In the genomic region with DNA sequence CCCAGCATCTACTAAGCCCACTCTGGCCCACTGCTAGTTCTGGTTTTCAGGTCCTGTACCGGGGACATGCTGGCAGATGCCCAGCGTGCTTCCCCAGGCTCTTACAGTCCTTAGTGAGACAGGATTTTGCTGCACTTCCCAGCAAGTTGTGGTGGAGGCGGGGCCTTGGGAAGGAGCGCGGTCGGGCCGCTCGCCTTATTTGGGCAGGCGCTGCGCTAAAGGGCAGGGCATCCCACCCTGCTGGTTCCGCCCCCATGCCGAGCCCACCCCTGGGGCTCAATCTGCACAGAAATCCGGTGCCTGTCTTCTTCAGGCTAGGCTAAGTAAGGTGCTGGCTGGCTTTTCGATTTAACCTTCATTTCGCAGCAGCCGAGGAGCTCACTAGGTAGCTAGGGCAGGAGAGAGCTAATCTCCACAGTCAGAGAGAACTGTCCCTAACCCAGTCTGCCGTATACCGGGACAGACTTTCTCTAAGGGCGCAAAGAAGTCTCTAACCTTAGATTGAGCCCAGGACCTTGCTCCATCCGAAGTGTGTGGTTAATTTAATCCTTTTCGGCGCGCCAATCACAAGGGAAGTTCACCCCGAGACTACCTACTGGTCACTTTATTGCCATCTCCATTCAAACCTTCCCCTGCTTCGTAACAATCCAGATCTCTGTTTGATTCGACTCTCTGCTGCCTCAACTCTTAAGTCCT, we compare ENCODE assay signal across 8 mouse cellular contexts. TPM values are rescaled to one million over a fixed set of nuclear protein-coding genes. Genes with fewer than 3 reads are reported as not detected.
A peak's percentile ranks its signal among the peaks of the same experiment; 100 is the strongest.
DNase-seq lines count a peak whose midpoint lies in the region; ATAC-seq lines count a peak whose summit lies in the region.

No protein-coding gene starts in this region.

- intact Hi-C loops in left cerebral cortex, postnatal 4 days (cut with DNase I) = no loop called here
- intact Hi-C loops in left cerebral cortex, postnatal 25 days (cut with DNase I) = loop anchor here (10.0 kb wide), 1 partner anchor 311 kb away; a partner anchor contains a TSS
- intact Hi-C loops in left cerebral cortex, postnatal 36 days (cut with DNase I) = loop anchor here (5.0 kb wide), 1 partner anchor 48 kb away; no protein-coding TSS in a partner anchor

- no peaks in the 10 kb centered on the region for H3K27me3 ChIP-seq in embryonic facial prominence, embryonic 13.5 days
- H3K27me3 ChIP-seq in heart, embryonic 14.5 days (ENCODE audit: control insufficient read depth, insufficient read depth, low read length) = no peaks in the 10 kb centered on the region
- H3K27me3 ChIP-seq in kidney, embryonic 16.5 days (ENCODE audit: insufficient read depth, low read length) = no peaks in the 10 kb centered on the region

- peak overlapping the region; percentile 69 for H3K4me2 ChIP-seq in embryonic facial prominence, embryonic 13.5 days
- H3K4me2 ChIP-seq in heart, embryonic 14.5 days (ENCODE audit: low read length) = peak overlapping the region; percentile 75
- H3K4me2 ChIP-seq in kidney, embryonic 16.5 days (replicated peaks; ENCODE audit: low read depth, low read length) = peak overlapping the region; percentile 61

- peak; percentile 22 for DNase-seq in left cerebral cortex, postnatal 4 days
- DNase-seq in left cerebral cortex, postnatal 25 days (ENCODE audit: low spot score in 2 of 2) = no peak
- peak; percentile 90 to 92 for DNase-seq in lung, postnatal 4 days
- DNase-seq in skeletal muscle tissue, adult 2 months (ENCODE audit: low read depth, low spot score) = peak; percentile 56
- no peak for DNase-seq in left cerebral cortex, postnatal 36 days (ENCODE audit: low spot score in 2 of 2)

- no peaks in the 10 kb centered on the region for H3K9me3 ChIP-seq in embryonic facial prominence, embryonic 13.5 days
- no peaks in the 10 kb centered on the region for H3K9me3 ChIP-seq in heart, embryonic 14.5 days (ENCODE audit: control insufficient read depth, low read length)
- H3K9me3 ChIP-seq in kidney, embryonic 16.5 days (ENCODE audit: low read length) = no peaks in the 10 kb centered on the region

- H3K4me3 ChIP-seq in embryonic facial prominence, embryonic 13.5 days = peak overlapping the region; percentile 41
- H3K4me3 ChIP-seq in heart, embryonic 14.5 days (ENCODE audit: control insufficient read depth in 1 of 2, insufficient read depth in 1 of 2, low read depth in 1 of 2, low read length in 2 of 2) = peak overlapping the region; percentile 38 to 40
- H3K4me3 ChIP-seq in kidney, embryonic 16.5 days (ENCODE audit: low read length) = peak overlapping the region; percentile 37

- H3K9ac ChIP-seq in embryonic facial prominence, embryonic 13.5 days = peak overlapping the region; percentile 65
- peak overlapping the region; percentile 72 for H3K9ac ChIP-seq in heart, embryonic 14.5 days (ENCODE audit: low read length)
- peak overlapping the region; percentile 71 for H3K9ac ChIP-seq in kidney, embryonic 16.5 days (replicated peaks; ENCODE audit: low read length)

- H3K27ac ChIP-seq in embryonic facial prominence, embryonic 13.5 days = peak overlapping the region; percentile 78
- peak overlapping the region; percentile 72 to 81 for H3K27ac ChIP-seq in heart, embryonic 14.5 days (replicated peaks in 1 of 2; ENCODE audit: control insufficient read depth in 1 of 2, insufficient read depth in 1 of 2, low read depth in 2 of 2, low read length in 2 of 2)
- H3K27ac ChIP-seq in kidney, embryonic 16.5 days (ENCODE audit: low read length) = peak overlapping the region; percentile 84

- 3% methylated on average over 26 of the region's 26 CpGs for WGBS in embryonic facial prominence, embryonic 13.5 days
- 6% methylated on average over 26 of the region's 26 CpGs for WGBS in heart, embryonic 14.5 days
- 7% methylated on average over 26 of the region's 26 CpGs for whole genome bisulfite sequencing in kidney, embryonic 16.5 days

- H3K36me3 ChIP-seq in embryonic facial prominence, embryonic 13.5 days = no peaks in the 10 kb centered on the region
- H3K36me3 ChIP-seq in heart, embryonic 14.5 days (ENCODE audit: control insufficient read depth, insufficient read depth, low read length) = no peaks in the 10 kb centered on the region
- no peaks in the 10 kb centered on the region for H3K36me3 ChIP-seq in kidney, embryonic 16.5 days (ENCODE audit: insufficient read depth, low read length)

- peak; percentile 68 for ATAC-seq in embryonic facial prominence, embryonic 13.5 days (ENCODE audit: insufficient number of reproducible peaks, insufficient read depth, low FRiP score, low TSS enrichment, low read depth)
- peak; percentile 78 for ATAC-seq in heart, embryonic 14.5 days (ENCODE audit: insufficient number of reproducible peaks, insufficient read depth, low FRiP score, low read depth)
- ATAC-seq in kidney, embryonic 16.5 days (ENCODE audit: low FRiP score, low TSS enrichment) = peak; percentile 90

- H3K4me1 ChIP-seq in embryonic facial prominence, embryonic 13.5 days = peaks cover 32% of the 10 kb centered on the region
- peaks cover 20 to 26% of the 10 kb centered on the region in 2 experiments for H3K4me1 ChIP-seq in heart, embryonic 14.5 days (ENCODE audit: control insufficient read depth in 2 of 2, insufficient read depth in 2 of 2, low read length in 2 of 2)
- H3K4me1 ChIP-seq in kidney, embryonic 16.5 days (ENCODE audit: insufficient read depth, low read length) = peaks cover 55% of the 10 kb centered on the region

RNA-seq across cellular contexts. Expression of a gene that starts 23.4 kb away (rescaled TPM):
- total RNA-seq in left cerebral cortex, postnatal 4 days (2021) = 10 to 100 TPM; 91.0 to 92.4 TPM
- total RNA-seq in left cerebral cortex, postnatal 25 days (2021) = 100 to 1,000 TPM; 132 to 135 TPM
- polyA plus RNA-seq in embryonic facial prominence, embryonic 13.5 days (2015; fragmentation: Nextera tagmentation; extraction: Ambion mirVana) = 236 and 244 TPM in 2 replicates
- 304 and 310 TPM in 2 replicates for polyA plus RNA-seq in heart, embryonic 14.5 days (2014; fragmentation: Nextera tagmentation; extraction: Ambion mirVana)
- polyA plus RNA-seq in kidney, embryonic 16.5 days (2015; fragmentation: Nextera tagmentation; extraction: Ambion mirVana) = 275 and 307 TPM in 2 replicates
- total RNA-seq in left cerebral cortex, postnatal 36 days (2021) = 100 to 1,000 TPM; 125 to 150 TPM

RNA-seq across cellular contexts. Expression of a gene that starts 51.1 kb away (rescaled TPM):
- 10 to 100 TPM; 19.1 to 20.3 TPM for total RNA-seq in left cerebral cortex, postnatal 4 days (2021)
- total RNA-seq in left cerebral cortex, postnatal 25 days (2021) = 10 to 100 TPM; 11.8 to 12.0 TPM
- polyA plus RNA-seq in embryonic facial prominence, embryonic 13.5 days (2015; fragmentation: Nextera tagmentation; extraction: Ambion mirVana) = 7.7 and 7.9 TPM in 2 replicates
- polyA plus RNA-seq in heart, embryonic 14.5 days (2014; fragmentation: Nextera tagmentation; extraction: Ambion mirVana) = 0.55 TPM in 2 replicates
- 4.9 and 5.2 TPM in 2 replicates for polyA plus RNA-seq in kidney, embryonic 16.5 days (2015; fragmentation: Nextera tagmentation; extraction: Ambion mirVana)
- total RNA-seq in left cerebral cortex, postnatal 36 days (2021) = 10 to 100 TPM; 11.9 to 12.3 TPM

Comparison
In these comparisons a context has a peak if more than half of its experiments do, and no peak if none do; other contexts are left out.
1. DNase-seq: peak in left cerebral cortex, postnatal 4 days (single experiment), lung, postnatal 4 days (2 of 2) and skeletal muscle tissue, adult 2 months (single experiment); none in left cerebral cortex, postnatal 25 days (0 of 2) and left cerebral cortex, postnatal 36 days (0 of 2).
2. Peak in every context shown above with its lines, with median percentiles within 50 percentile points of each other: ATAC-seq, H3K27ac ChIP-seq, H3K4me2 ChIP-seq, H3K4me3 ChIP-seq and H3K9ac ChIP-seq.